20 mouse cellular contexts compared by ENCODE assay signal in genomic region chr11:91995524-91995923, GRCm38 (mm10).
DNase-seq lines count a peak whose midpoint lies in the region; ATAC-seq lines count a peak whose summit lies in the region.
"Had no signal": no experiment of that assay in that cellular context is flagged by ENCODE, and none has a peak within 500 bp of the region (broad histone marks: within the 10 kb centered on the region; RNA-seq: fewer than 3 reads in every experiment).

No protein-coding gene starts in this region.

- ATAC-seq in frontal cortex, adult (ENCODE audit: low TSS enrichment) = peak; percentile 92
- ATAC-seq: activated CD4-positive, CD25-positive, alpha-beta regulatory T cell, adult 4 months; forebrain, embryonic 14.5 days; hindbrain, postnatal 0 days had no signal

- no peak for DNase-seq in frontal cortex, postnatal 25 days (ENCODE audit: low spot score in 2 of 2)
- peak; percentile 18 for DNase-seq in left cerebral cortex, adult 11 months (ENCODE audit: low spot score)
- no peak for DNase-seq in left cerebral cortex, postnatal 4 days
- DNase-seq in right cerebral cortex, adult 18-20 months = peak; percentile 20
- no peak for DNase-seq in right cerebral cortex, postnatal 4 days
- no peak for DNase-seq in cerebellum, postnatal 10 days
- DNase-seq: adrenal gland, adult 8-10 months; adrenal gland, postnatal 25 days; cerebellum, adult 18-20 months; cerebellum, adult 9-10 months; cerebellum, postnatal 25 days; gastrocnemius, postnatal 10 days; gastrocnemius, postnatal 36 days; heart, adult 2 months; heart, postnatal 14 days; heart, postnatal 4 days had no signal

- intact Hi-C loops in left cerebral cortex, postnatal 4 days (cut with DNase I) = no loop called here

Comparison
In these comparisons a context has a peak if more than half of its experiments do, and no peak if none do; other contexts are left out.
1. DNase-seq: peak in left cerebral cortex, adult 11 months (single experiment) and right cerebral cortex, adult 18-20 months (single experiment); none in frontal cortex, postnatal 25 days (0 of 2), left cerebral cortex, postnatal 4 days (single experiment), right cerebral cortex, postnatal 4 days (single experiment) and cerebellum, postnatal 10 days (0 of 2).